Mouse (Mus musculus): Measurements from ENCODE around the gene Xpc. TPM values are rescaled to one million over a fixed set of nuclear protein-coding genes. Genes with fewer than 3 reads are reported as not detected.

Gene Xpc
- total and polyA plus RNA-seq, 2 experiments from 2014 or later, result 15.0 to 39.0 TPM

DNA sequence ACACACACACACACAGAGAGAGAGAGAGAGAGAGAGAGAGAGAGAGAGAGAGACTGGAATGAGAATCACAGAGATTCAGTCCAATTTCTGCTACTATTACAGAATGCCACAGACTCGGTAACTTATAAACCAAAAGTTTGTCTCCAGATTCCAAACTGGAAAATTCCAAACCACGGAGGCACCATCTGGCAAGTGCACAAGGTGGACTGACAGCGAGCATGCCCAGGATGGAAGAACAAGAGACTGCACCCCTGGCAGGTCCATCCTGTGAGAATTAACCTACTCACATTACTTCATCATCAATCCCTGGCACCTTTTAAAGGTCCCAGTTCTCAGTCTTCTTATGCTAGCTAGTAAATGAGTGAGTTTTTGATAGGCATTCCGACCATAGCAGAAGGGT lies 18.6 kb upstream of the Xpc start:
- no peak overlapping the region for H3K4me2 ChIP-seq (ENCODE audit: low read depth)
- WGBS, result 84% methylated on average over 4 of the region's 4 CpGs
- ATAC-seq, result no peak
- no peaks in the 10 kb centered on the region for H3K9me3 ChIP-seq (ENCODE audit: low read length)
- no peak overlapping the region for H3K9ac ChIP-seq
- no peak overlapping the region for H3K27ac ChIP-seq (ENCODE audit: low read depth, low read length)
- H3K4me3 ChIP-seq (ENCODE audit: low read depth, low read length), result no peak overlapping the region
- DNase-seq, result no peak
- H3K36me3 ChIP-seq (ENCODE audit: insufficient read depth), result no peaks in the 10 kb centered on the region
- no peak for TF ChIP-seq CTCF (IDR thresholded peaks at IDR 0.05; ENCODE audit: low read depth)
- H3K27me3 ChIP-seq (ENCODE audit: insufficient read depth, low read length), result no peaks in the 10 kb centered on the region
- no peaks in the 10 kb centered on the region for H3K4me1 ChIP-seq (ENCODE audit: insufficient read depth)

DNA sequence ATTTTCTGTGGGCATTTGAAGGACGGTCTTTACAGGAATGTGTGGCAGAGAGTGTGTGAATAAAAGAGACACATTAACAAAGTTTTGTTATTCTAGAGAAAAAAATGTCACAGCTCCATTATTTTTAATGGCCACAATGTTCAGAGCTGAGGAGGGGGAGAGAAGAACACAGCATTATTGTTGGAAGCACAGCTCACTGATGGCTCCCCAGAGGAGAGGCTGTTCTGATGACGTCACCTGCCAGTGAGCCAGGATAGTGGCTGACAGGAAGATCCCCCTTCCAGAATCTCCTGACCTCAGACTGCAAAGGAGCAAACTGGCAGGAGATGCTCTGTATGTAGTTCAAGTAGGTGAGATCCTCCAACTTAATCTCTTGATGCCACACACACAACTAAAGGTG lies 18.1 kb upstream of the Xpc start:
- Histone ChIP-seq H3K4me1 (ENCODE audit: insufficient read depth) (no peaks in the 10 kb centered on the region), H3K4me3 (ENCODE audit: low read depth, low read length) (no peak overlapping the region), H3K27ac (ENCODE audit: low read depth, low read length) (no peak overlapping the region), H3K27me3 (ENCODE audit: insufficient read depth, low read length) (no peaks in the 10 kb centered on the region), H3K36me3 (ENCODE audit: insufficient read depth) (no peaks in the 10 kb centered on the region), H3K4me2 (ENCODE audit: low read depth) (no peak overlapping the region), H3K9ac (no peak overlapping the region), H3K9me3 (ENCODE audit: low read length) (no peaks in the 10 kb centered on the region)
- no peak for DNase-seq
- TF ChIP-seq CTCF (IDR thresholded peaks at IDR 0.05; ENCODE audit: low read depth), result no peak
- 61% methylated on average over 2 of the region's 2 CpGs for WGBS
- ATAC-seq, result no peak

GRCm38 (mm10) chr6:91533359-91533758 lies 17.7 kb upstream of the Xpc start:
- Histone ChIP-seq H3K27me3 (ENCODE audit: insufficient read depth, low read length) (no peaks in the 10 kb centered on the region), H3K9ac (no peak overlapping the region), H3K4me1 (ENCODE audit: insufficient read depth) (no peaks in the 10 kb centered on the region), H3K4me2 (ENCODE audit: low read depth) (no peak overlapping the region), H3K36me3 (ENCODE audit: insufficient read depth) (peaks cover 2% of the 10 kb centered on the region; the same call in 1 of the 2 replicates), H3K4me3 (ENCODE audit: low read depth, low read length) (no peak overlapping the region), H3K27ac (ENCODE audit: low read depth, low read length) (no peak overlapping the region), H3K9me3 (ENCODE audit: low read length) (no peaks in the 10 kb centered on the region)
- TF ChIP-seq CTCF (IDR thresholded peaks at IDR 0.05; ENCODE audit: low read depth), result no peak
- no peak for ATAC-seq
- no peak for DNase-seq
- WGBS, result 73% methylated on average over 5 of the region's 5 CpGs

GRCm38 (mm10) chr6:91532661-91533060 lies 17.0 kb upstream of the Xpc start:
- no peak for ATAC-seq
- no peaks in the 10 kb centered on the region for H3K27me3 ChIP-seq (ENCODE audit: insufficient read depth, low read length)
- no peak for DNase-seq
- 68% methylated on average over 6 of the region's 6 CpGs for WGBS
- H3K27ac ChIP-seq (ENCODE audit: low read depth, low read length), result no peak overlapping the region
- no peak overlapping the region for H3K4me3 ChIP-seq (ENCODE audit: low read depth, low read length)
- H3K4me1 ChIP-seq (ENCODE audit: insufficient read depth), result no peaks in the 10 kb centered on the region
- no peak overlapping the region for H3K4me2 ChIP-seq (ENCODE audit: low read depth)
- no peak for TF ChIP-seq CTCF (IDR thresholded peaks at IDR 0.05; ENCODE audit: low read depth)
- no peaks in the 10 kb centered on the region for H3K9me3 ChIP-seq (ENCODE audit: low read length)
- peaks cover 7% of the 10 kb centered on the region; the same call in 1 of the 2 replicates for H3K36me3 ChIP-seq (ENCODE audit: insufficient read depth)
- H3K9ac ChIP-seq, result no peak overlapping the region

DNA sequence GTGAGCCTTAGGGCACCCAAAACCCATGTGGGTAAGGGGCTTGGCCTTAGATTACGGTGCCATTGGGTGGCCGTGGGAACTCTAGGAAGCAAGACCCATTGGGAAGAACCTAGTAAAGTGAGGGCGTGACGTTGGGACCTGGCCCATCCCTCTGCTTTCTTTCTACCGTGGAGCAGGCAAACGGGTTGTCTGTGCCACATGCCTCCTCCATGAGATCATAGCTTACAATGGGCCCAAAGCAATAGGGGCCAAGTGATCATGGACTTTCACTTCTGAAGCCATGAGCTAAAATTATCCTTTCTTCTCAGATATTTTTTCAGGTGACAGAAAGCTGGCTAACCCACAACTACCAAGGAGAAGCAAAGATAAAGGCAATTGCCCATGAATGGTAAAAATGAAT lies 15.6 kb upstream of the Xpc start:
- 84% methylated on average over 6 of the region's 6 CpGs for WGBS
- H3K4me3 ChIP-seq (ENCODE audit: low read depth, low read length), result no peak overlapping the region
- H3K4me2 ChIP-seq (ENCODE audit: low read depth), result no peak overlapping the region
- no peaks in the 10 kb centered on the region for H3K9me3 ChIP-seq (ENCODE audit: low read length)
- TF ChIP-seq CTCF (IDR thresholded peaks at IDR 0.05; ENCODE audit: low read depth), result no peak
- ATAC-seq (no peak), DNase-seq (no peak)
- H3K36me3 ChIP-seq (ENCODE audit: insufficient read depth), result peaks cover 7% of the 10 kb centered on the region; the same call in 1 of the 2 replicates
- H3K4me1 ChIP-seq (ENCODE audit: insufficient read depth), result no peaks in the 10 kb centered on the region
- H3K27me3 ChIP-seq (ENCODE audit: insufficient read depth, low read length), result no peaks in the 10 kb centered on the region
- H3K9ac ChIP-seq, result no peak overlapping the region
- H3K27ac ChIP-seq (ENCODE audit: low read depth, low read length), result no peak overlapping the region

DNA sequence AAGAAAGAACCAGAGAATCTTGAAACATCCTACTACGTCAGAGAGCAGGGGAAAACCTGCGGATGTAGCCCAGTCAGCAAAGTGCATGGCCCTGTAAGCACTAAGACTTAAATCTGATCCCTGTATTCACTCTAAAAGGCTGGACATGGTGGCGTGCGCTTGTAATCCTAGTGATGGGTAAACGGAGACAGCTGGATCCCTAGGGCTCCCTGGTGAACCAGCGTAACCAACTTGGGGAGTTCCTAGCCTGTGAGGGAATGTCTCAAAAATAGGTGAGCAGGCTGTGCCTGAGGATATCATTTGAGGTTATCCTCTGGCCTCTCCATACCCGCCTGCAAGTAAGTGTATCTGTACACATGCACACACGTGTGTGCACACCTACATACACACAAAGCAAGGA lies 15.0 kb upstream of the Xpc start:
- WGBS, result 87% methylated on average over 8 of the region's 8 CpGs
- Histone ChIP-seq H3K36me3 (ENCODE audit: insufficient read depth) (peaks cover 7% of the 10 kb centered on the region; the same call in 1 of the 2 replicates), H3K27ac (ENCODE audit: low read depth, low read length) (no peak overlapping the region), H3K4me3 (ENCODE audit: low read depth, low read length) (no peak overlapping the region), H3K4me1 (ENCODE audit: insufficient read depth) (no peaks in the 10 kb centered on the region), H3K4me2 (ENCODE audit: low read depth) (no peak overlapping the region), H3K9ac (no peak overlapping the region), H3K9me3 (ENCODE audit: low read length) (no peaks in the 10 kb centered on the region), H3K27me3 (ENCODE audit: insufficient read depth, low read length) (no peaks in the 10 kb centered on the region)
- TF ChIP-seq CTCF (IDR thresholded peaks at IDR 0.05; ENCODE audit: low read depth), result no peak
- DNase-seq, result no peak
- ATAC-seq, result no peak

GRCm38 (mm10) chr6:91528265-91528664 lies 12.6 kb upstream of the Xpc start:
- WGBS, result 87% methylated on average over 7 of the region's 7 CpGs
- no peak overlapping the region for H3K27ac ChIP-seq (ENCODE audit: low read depth, low read length)
- no peaks in the 10 kb centered on the region for H3K9me3 ChIP-seq (ENCODE audit: low read length)
- no peak for TF ChIP-seq CTCF (IDR thresholded peaks at IDR 0.05; ENCODE audit: low read depth)
- no peak overlapping the region for H3K4me2 ChIP-seq (ENCODE audit: low read depth)
- no peak overlapping the region for H3K9ac ChIP-seq
- no peaks in the 10 kb centered on the region for H3K27me3 ChIP-seq (ENCODE audit: insufficient read depth, low read length)
- no peak for ATAC-seq
- peaks cover 11% of the 10 kb centered on the region for H3K36me3 ChIP-seq (ENCODE audit: insufficient read depth)
- DNase-seq, result no peak
- no peak overlapping the region for H3K4me3 ChIP-seq (ENCODE audit: low read depth, low read length)
- no peaks in the 10 kb centered on the region for H3K4me1 ChIP-seq (ENCODE audit: insufficient read depth)
